Mouse (Mus musculus) mature B cell (primary cell): ENCODE data around the gene Sez6l.

Experiments
- in situ Hi-C: fragments of 300-500 bp; cut with MboI; formaldehyde crosslinking; loops from 2 replicates; pipeline ENCODE4 v1.14.3; 2019

The Sez6l gene

GRCm38 (mm10) chr5:112498921-112499917, 77.8 kb downstream of the Sez6l start:
- in situ Hi-C loops: no loop called here

GRCm38 (mm10) chr5:112496753-112497369, 80.1 kb downstream of the Sez6l start:
- in situ Hi-C loops: no loop called here

- in situ Hi-C loops: no loop called here
Measured at GRCm38 (mm10) chr5:112493492-112493891, 83.5 kb downstream of the Sez6l start.

- in situ Hi-C loops: no loop called here
Measured at GRCm38 (mm10) chr5:112491489-112491888, 85.5 kb downstream of the Sez6l start.

GRCm38 (mm10) chr5:112488101-112488776, 88.7 kb downstream of the Sez6l start:
- in situ Hi-C loops: no loop called here

GRCm38 (mm10) chr5:112487504-112487903, 89.5 kb downstream of the Sez6l start:
- in situ Hi-C loops: no loop called here

GRCm38 (mm10) chr5:112486415-112486814, 90.6 kb downstream of the Sez6l start:
- in situ Hi-C loops: no loop called here

- in situ Hi-C loops: no loop called here
Measured at GRCm38 (mm10) chr5:112484924-112485715, 91.9 kb downstream of the Sez6l start.

- in situ Hi-C loops: no loop called here
Measured at GRCm38 (mm10) chr5:112483030-112483429, 94.0 kb downstream of the Sez6l start.

- in situ Hi-C loops: no loop called here
Measured at GRCm38 (mm10) chr5:112482551-112482950, 94.4 kb downstream of the Sez6l start.

GRCm38 (mm10) chr5:112481946-112482410, 95.0 kb downstream of the Sez6l start:
- in situ Hi-C loops: no loop called here

GRCm38 (mm10) chr5:112473453-112473852, 103.5 kb downstream of the Sez6l start:
- in situ Hi-C loops: no loop called here

- in situ Hi-C loops: no loop called here
Measured at GRCm38 (mm10) chr5:112470144-112470543, 106.8 kb downstream of the Sez6l start.

- in situ Hi-C loops: no loop called here
Measured at GRCm38 (mm10) chr5:112468986-112469581, 107.9 kb downstream of the Sez6l start.

GRCm38 (mm10) chr5:112466331-112466730, 110.7 kb downstream of the Sez6l start:
- in situ Hi-C loops: no loop called here

- in situ Hi-C loops: no loop called here
Measured at GRCm38 (mm10) chr5:112459903-112460302, 117.1 kb downstream of the Sez6l start.

- in situ Hi-C loops: no loop called here
Measured at GRCm38 (mm10) chr5:112454966-112455555, 121.9 kb downstream of the Sez6l start.

GRCm38 (mm10) chr5:112453088-112453487, 123.9 kb downstream of the Sez6l start:
- in situ Hi-C loops: no loop called here

- in situ Hi-C loops: loop anchor here (25.0 kb wide), 1 partner anchor 212 kb away; no protein-coding TSS in a partner anchor
Measured at GRCm38 (mm10) chr5:112448747-112449440, 128.1 kb downstream of the Sez6l start, which contains the start of gene Gm6588. Gene Gm6588, plus strand, starts transcription at chr5:112449426.

- in situ Hi-C loops: loop anchor here (25.0 kb wide), 1 partner anchor 201 kb away; no protein-coding TSS in a partner anchor
Measured at GRCm38 (mm10) chr5:112438535-112438934, 138.4 kb downstream of the Sez6l start.
